Mouse (Mus musculus) stomach, embryonic 14.5 days (tissue): Measurements from ENCODE around the gene Olfml1. TPM values are rescaled to one million over a fixed set of nuclear protein-coding genes. Genes with fewer than 3 reads are reported as not detected.

Experiments
- ATAC-seq: fragments of 200-750 bp; cut with Nextera tagmentation; 2 replicates; pipeline ENCODE4 v1.8.0; 2017; ENCODE audit warnings: low read depth, moderate TSS enrichment; ENCODE audit not compliant: insufficient number of reproducible peaks, insufficient read depth, low FRiP score
- H3K27ac ChIP-seq: fragments of 300-500 bp; sonication (generic); 2 replicates; pipeline ENCODE4 v1.5.1; 2014; ENCODE audit warnings: mild to moderate bottlenecking, low read length, moderate library complexity, mixed read lengths
- H3K27me3 ChIP-seq: fragments of 300-500 bp; sonication (generic); 2 replicates; pipeline ENCODE4 v1.6.1; 2014; ENCODE audit warnings: low read length, control low read depth, mixed read lengths; ENCODE audit not compliant: control insufficient read depth, insufficient read depth
- H3K36me3 ChIP-seq: fragments of 300-500 bp; sonication (generic); 2 replicates; pipeline ENCODE4 v1.6.1; 2014; ENCODE audit warnings: mild to moderate bottlenecking, control low read depth, low read length, moderate library complexity, mixed read lengths; ENCODE audit not compliant: control insufficient read depth, insufficient read depth
- H3K4me1 ChIP-seq: fragments of 300-500 bp; sonication (generic); 2 replicates; pipeline ENCODE4 v1.6.1; 2014; ENCODE audit warnings: low read length, control low read depth, mixed read lengths; ENCODE audit not compliant: control insufficient read depth, insufficient read depth
- H3K4me2 ChIP-seq: fragments of 300-500 bp; sonication (generic); replicated peaks from 2 replicates; pipeline ENCODE4 v1.6.1; 2014; ENCODE audit warnings: low read depth, low read length, control low read depth
- H3K4me3 ChIP-seq: fragments of 300-500 bp; sonication (generic); 2 replicates; pipeline ENCODE4 v1.5.1; 2014; ENCODE audit warnings: low read depth, low read length, control low read depth
- H3K9ac ChIP-seq: fragments of 300-500 bp; sonication (generic); replicated peaks from 2 replicates; pipeline ENCODE4 v1.6.1; 2014; ENCODE audit warnings: low read depth, mild to moderate bottlenecking, control low read depth, low read length, moderate library complexity, mixed read lengths
- H3K9me3 ChIP-seq: fragments of 300-500 bp; sonication (generic); 2 replicates; pipeline ENCODE4 v1.6.1; 2016; ENCODE audit warnings: low read depth, low read length, control low read depth; ENCODE audit not compliant: control insufficient read depth
- WGBS: fragments of 180-500 bp; shearing (Covaris S2); extraction: QIAGEN DNeasy Blood & Tissue Kit; methylation state at CpG from one replicate; pipeline ENCODE4 v1.1.7; 2014; 5-methylcytosine and 5-hydroxymethylcytosine counted together
- polyA plus RNA-seq: library from polyadenylated mRNA; unstranded; fragments of >200 nt; fragmentation: Nextera tagmentation; extraction: Ambion mirVana; gene quantifications from 2 replicates; pipeline ENCODE4 v1.2.1, GENCODE M21; 2014

Olfml1 gene
- polyA plus RNA-seq, 1 experiment from 2014 or later, result 22.6 TPM

- no peak overlapping the region for H3K27ac ChIP-seq
- no peaks in the 10 kb centered on the region for H3K27me3 ChIP-seq
- no peak overlapping the region for H3K4me2 ChIP-seq
- ATAC-seq, result no peak
- WGBS, result 90% methylated on average over 7 of the region's 7 CpGs
- H3K9me3 ChIP-seq, result no peaks in the 10 kb centered on the region
- H3K4me3 ChIP-seq, result no peak overlapping the region
- no peak overlapping the region for H3K9ac ChIP-seq
- H3K36me3 ChIP-seq, result no peaks in the 10 kb centered on the region
- no peaks in the 10 kb centered on the region for H3K4me1 ChIP-seq
Measured at GRCm38 (mm10) chr7:107637398-107637797, 70.2 kb downstream of the Olfml1 start.

GRCm38 (mm10) chr7:107638026-107638425, 70.8 kb downstream of the Olfml1 start:
- Histone ChIP-seq H3K4me2 (no peak overlapping the region), H3K4me3 (no peak overlapping the region), H3K27ac (no peak overlapping the region), H3K36me3 (no peaks in the 10 kb centered on the region), H3K9me3 (no peaks in the 10 kb centered on the region), H3K4me1 (no peaks in the 10 kb centered on the region), H3K27me3 (no peaks in the 10 kb centered on the region), H3K9ac (no peak overlapping the region)
- 86% methylated on average over 5 of the region's 5 CpGs for WGBS
- ATAC-seq, result no peak

Other genes with a start within 250 kb of the Olfml1 start
- gene Syt9, start 196.7 kb upstream of the Olfml1 start, polyA plus RNA-seq, result 4.4 and 5.2 TPM in 2 replicates
- 12.1 and 13.9 TPM in 2 replicates for gene Ppfibp2, start 27.8 kb downstream of the Olfml1 start, polyA plus RNA-seq
- not detected in 2 replicates for gene 5330417H12Rik, start 57.7 kb downstream of the Olfml1 start, polyA plus RNA-seq
- gene Cyb5r2, start 190.6 kb downstream of the Olfml1 start, polyA plus RNA-seq, result 0.12 and 0.14 TPM in 2 replicates
- not detected in 2 replicates for gene Ovch2, start 233.8 kb downstream of the Olfml1 start, polyA plus RNA-seq
- not detected in 2 replicates for gene Olfr467, start 244.8 kb downstream of the Olfml1 start, polyA plus RNA-seq